29 mouse cellular contexts compared by ENCODE assay signal in genomic region chr3:142385690-142386089, GRCm38 (mm10). TPM values are rescaled to one million over a fixed set of nuclear protein-coding genes. Genes with fewer than 3 reads are reported as not detected.
DNase-seq lines count a peak whose midpoint lies in the region; ATAC-seq and TF ChIP-seq lines count a peak whose summit lies in the region.
"Had no signal": no experiment of that assay in that cellular context is flagged by ENCODE, and none has a peak within 500 bp of the region (broad histone marks: within the 10 kb centered on the region; RNA-seq: fewer than 3 reads in every experiment).

No protein-coding gene starts in this region.

- H3K4me2 ChIP-seq in kidney, embryonic 14.5 days (replicated peaks; ENCODE audit: low read depth, low read length): no peak overlapping the region
- H3K4me2 ChIP-seq: embryonic facial prominence, embryonic 12.5 days; forebrain, embryonic 15.5 days; heart, embryonic 11.5 days; hindbrain, embryonic 12.5 days; limb, embryonic 12.5 days; lung, embryonic 15.5 days; midbrain, embryonic 11.5 days; neural tube, embryonic 13.5 days had no signal

- WGBS in kidney, adult 2 months: 50% methylated on average over 2 of the region's 2 CpGs
- WGBS in kidney, embryonic 14.5 days: 83% methylated on average over 2 of the region's 2 CpGs

- no peak overlapping the region for H3K9ac ChIP-seq in kidney, embryonic 14.5 days (ENCODE audit: low read depth, low read length)
- H3K9ac ChIP-seq: embryonic facial prominence, embryonic 12.5 days; forebrain, embryonic 15.5 days; hindbrain, embryonic 12.5 days; limb, embryonic 12.5 days; liver, embryonic 14.5 days; lung, embryonic 15.5 days; neural tube, embryonic 13.5 days had no signal

- H3K4me3 ChIP-seq in kidney, adult 2 months (ENCODE audit: insufficient read depth, low read depth, low read length): no peak overlapping the region
- H3K4me3 ChIP-seq in kidney, embryonic 14.5 days (ENCODE audit: low read length): no peak overlapping the region
- H3K4me3 ChIP-seq: embryonic facial prominence, embryonic 12.5 days; forebrain, embryonic 15.5 days; hindbrain, embryonic 12.5 days; limb, embryonic 12.5 days; lung, embryonic 15.5 days; neural tube, embryonic 13.5 days had no signal

- no peak for ATAC-seq in kidney, embryonic 14.5 days (ENCODE audit: low FRiP score, low TSS enrichment)
- ATAC-seq: CD4-positive, CD25-positive, alpha-beta regulatory T cell, adult 4 months; forebrain, embryonic 15.5 days; hindbrain, postnatal 0 days had no signal

- no peak for TF ChIP-seq POLR2A in kidney, adult 2 months (IDR thresholded peaks at IDR 0.05; ENCODE audit: low read depth, low read length)

- no peaks in the 10 kb centered on the region for H3K27me3 ChIP-seq in kidney, adult 2 months (replicated peaks; ENCODE audit: control insufficient read depth, insufficient read depth, low read length)
- H3K27me3 ChIP-seq in kidney, embryonic 14.5 days (ENCODE audit: control insufficient read depth, insufficient read depth, low read length): no peaks in the 10 kb centered on the region
- H3K27me3 ChIP-seq: embryonic facial prominence, embryonic 12.5 days; forebrain, embryonic 15.5 days; hindbrain, embryonic 12.5 days; limb, embryonic 12.5 days; lung, embryonic 15.5 days; neural tube, embryonic 13.5 days had no signal

- no peak overlapping the region for H3K27ac ChIP-seq in kidney, adult 2 months (ENCODE audit: insufficient read depth, low read depth, low read length)
- H3K27ac ChIP-seq in kidney, embryonic 14.5 days (ENCODE audit: low read depth, low read length): no peak overlapping the region
- H3K27ac ChIP-seq: embryonic facial prominence, embryonic 12.5 days; forebrain, embryonic 15.5 days; hindbrain, embryonic 12.5 days; hindbrain, postnatal 0 days; limb, embryonic 12.5 days; liver, embryonic 14.5 days; lung, embryonic 15.5 days; neural tube, embryonic 13.5 days had no signal

- H3K9me3 ChIP-seq in kidney, embryonic 14.5 days (ENCODE audit: control insufficient read depth, low read length): no peaks in the 10 kb centered on the region
- H3K9me3 ChIP-seq: embryonic facial prominence, embryonic 12.5 days; forebrain, embryonic 15.5 days; hindbrain, embryonic 12.5 days; limb, embryonic 12.5 days; lung, embryonic 15.5 days; neural tube, embryonic 13.5 days had no signal

- peaks cover 21% of the 10 kb centered on the region for H3K4me1 ChIP-seq in kidney, adult 2 months (ENCODE audit: control insufficient read depth, insufficient read depth, low read length)
- 0 out of 2 replicates have a peak, but pooled peaks cover 4% of the 10 kb centered on the region for H3K4me1 ChIP-seq in kidney, embryonic 14.5 days (ENCODE audit: control insufficient read depth, insufficient read depth, low read length)
- H3K4me1 ChIP-seq: embryonic facial prominence, embryonic 12.5 days; forebrain, embryonic 15.5 days; hindbrain, embryonic 12.5 days; lung, embryonic 15.5 days; neural tube, embryonic 13.5 days had no signal

- peak; percentile 78 for DNase-seq in kidney, adult 2 months
- DNase-seq in urinary bladder, postnatal 14 days (ENCODE audit: low spot score): peak; percentile 31
- no peak for DNase-seq in urinary bladder, postnatal 4 days (ENCODE audit: low spot score in 2 of 2)
- DNase-seq in kidney, postnatal 14 days: peak; percentile 54
- DNase-seq in layer of hippocampus, adult 8-10 months (ENCODE audit: low spot score in 2 of 2): no peak
- no peak for DNase-seq in adipocyte (ENCODE audit: low spot score)
- no peak for DNase-seq in lung, postnatal 10 days
- DNase-seq: adrenal gland, postnatal 25 days; cerebellum, adult 11-12 months; cerebellum, adult 9-11 months; embryo, embryonic 11 days; gastrocnemius, postnatal 36 days; heart, adult 18-20 months; heart, postnatal 36 days; lung, postnatal 36 days; right cerebral cortex, postnatal 4 days; thymus, postnatal 4 days had no signal

- 0 out of 2 replicates have a peak, but pooled peaks have one; percentile 4 for TF ChIP-seq CTCF in kidney, adult 2 months (conservative IDR thresholded peaks at IDR 0.05; ENCODE audit: insufficient read depth, insufficient read length, low read depth, low read length)

- no peaks in the 10 kb centered on the region; the same call in 1 of the 2 replicates for H3K36me3 ChIP-seq in kidney, adult 2 months (ENCODE audit: control insufficient read depth, insufficient read depth, low read length)
- peaks cover 7% of the 10 kb centered on the region; the same call in 1 of the 2 replicates for H3K36me3 ChIP-seq in kidney, embryonic 14.5 days (ENCODE audit: control insufficient read depth, insufficient read depth, low read length)
- H3K36me3 ChIP-seq: embryonic facial prominence, embryonic 12.5 days; forebrain, embryonic 15.5 days; hindbrain, embryonic 12.5 days; limb, embryonic 12.5 days; lung, embryonic 15.5 days; neural tube, embryonic 13.5 days had no signal

RNA-seq across cellular contexts. Expression of gene Pdlim5, which starts 9.8 kb away (rescaled TPM):
- polyA plus RNA-seq in kidney, adult 2 months (2012; rRNA removed): 62.6 and 64.5 TPM in 2 replicates
- 31.1 and 51.4 TPM in 2 replicates for polyA plus RNA-seq in kidney, embryonic 14.5 days (2014; fragmentation: Nextera tagmentation; extraction: Ambion mirVana)
- total RNA-seq in layer of hippocampus, adult 8-10 months (2022): 10 to 100 TPM; 26.5 to 29.5 (median 28.1) TPM

Comparison
In these comparisons a context has a peak if more than half of its experiments do, and no peak if none do; other contexts are left out.
1. DNase-seq: peak in kidney, adult 2 months (single experiment), urinary bladder, postnatal 14 days (single experiment) and kidney, postnatal 14 days (single experiment); none in urinary bladder, postnatal 4 days (0 of 2), layer of hippocampus, adult 8-10 months (0 of 2), adipocyte (single experiment) and lung, postnatal 10 days (single experiment).